Mouse (Mus musculus) heart, adult 8-10 months (tissue): Measurements from ENCODE around the gene Dab1. TPM values are rescaled to one million over a fixed set of nuclear protein-coding genes. Genes with fewer than 3 reads are reported as not detected.

Source experiments
- DNase-seq: peaks from one replicate; pipeline ENCODE4 v3.0.0; 2022; ENCODE audit warnings: low spot score
- total RNA-seq, 4 experiments: library from RNA; stranded (reverse); gene quantifications; 2 replicates each; pipeline ENCODE4 v1.2.4; 2022

Gene Dab1
- total RNA-seq, 4 experiments from 2014 or later, result 0.05 to 0.09 TPM; not detected in 2

DNA sequence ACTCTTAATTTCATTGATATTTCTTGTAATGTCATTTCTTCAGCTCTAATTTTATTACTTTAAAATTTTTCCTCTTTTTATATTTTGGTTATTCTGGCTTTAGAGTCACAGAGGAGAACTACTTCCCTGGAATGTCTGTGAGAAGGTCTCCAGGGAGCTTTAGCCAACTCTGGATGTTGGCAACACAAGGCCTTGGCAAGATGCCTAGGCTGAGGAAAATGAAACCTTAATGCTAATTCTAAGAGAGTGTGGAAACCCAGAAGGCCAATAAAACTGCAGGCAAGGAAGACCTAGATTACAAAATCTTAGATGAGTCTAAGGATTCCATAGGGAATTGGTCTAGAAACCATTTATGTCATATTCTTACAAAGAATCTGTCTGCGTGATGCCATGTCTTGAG, 458.6 kb downstream of the Dab1 start:
- DNase-seq, result peak; percentile 16

DNA sequence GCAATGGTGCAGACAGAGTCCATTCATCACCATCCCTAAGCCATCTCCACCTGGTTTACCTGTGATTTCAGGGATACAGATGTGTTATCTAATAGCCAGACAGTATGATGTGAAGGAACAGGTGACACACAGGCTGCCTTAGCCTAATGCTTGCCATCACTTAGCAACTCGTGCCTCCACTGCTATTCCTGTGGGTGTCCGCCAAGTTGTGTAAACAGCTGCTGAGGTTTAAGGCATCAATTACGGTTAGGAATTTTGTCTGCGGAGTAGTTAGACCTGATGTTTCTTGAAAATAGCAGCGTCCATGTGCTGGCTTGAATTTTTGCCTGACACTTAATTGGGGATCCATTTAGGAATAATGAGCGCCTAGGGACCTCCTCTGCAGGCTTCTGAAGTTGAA, 487.1 kb downstream of the Dab1 start:
- no peak for DNase-seq

DNA sequence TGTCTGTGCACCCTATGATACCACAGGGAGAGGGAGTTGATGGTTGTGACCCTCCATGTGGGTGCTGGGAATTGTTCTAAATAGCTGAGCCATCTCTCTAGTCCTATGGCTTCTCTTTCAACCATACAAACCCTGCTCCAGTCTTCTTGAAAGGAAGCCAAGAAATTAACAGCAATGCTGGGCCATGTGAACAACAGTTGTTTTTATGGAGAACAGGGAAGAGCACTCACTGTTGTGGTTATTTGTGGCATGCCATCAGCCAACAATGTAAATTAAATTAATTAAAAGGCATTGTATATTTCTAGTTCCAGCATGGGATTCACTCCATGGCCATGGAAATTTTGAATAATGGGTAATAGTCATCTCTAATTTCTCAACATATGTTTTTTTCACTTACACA, 492.5 kb downstream of the Dab1 start:
- DNase-seq, result no peak

DNA sequence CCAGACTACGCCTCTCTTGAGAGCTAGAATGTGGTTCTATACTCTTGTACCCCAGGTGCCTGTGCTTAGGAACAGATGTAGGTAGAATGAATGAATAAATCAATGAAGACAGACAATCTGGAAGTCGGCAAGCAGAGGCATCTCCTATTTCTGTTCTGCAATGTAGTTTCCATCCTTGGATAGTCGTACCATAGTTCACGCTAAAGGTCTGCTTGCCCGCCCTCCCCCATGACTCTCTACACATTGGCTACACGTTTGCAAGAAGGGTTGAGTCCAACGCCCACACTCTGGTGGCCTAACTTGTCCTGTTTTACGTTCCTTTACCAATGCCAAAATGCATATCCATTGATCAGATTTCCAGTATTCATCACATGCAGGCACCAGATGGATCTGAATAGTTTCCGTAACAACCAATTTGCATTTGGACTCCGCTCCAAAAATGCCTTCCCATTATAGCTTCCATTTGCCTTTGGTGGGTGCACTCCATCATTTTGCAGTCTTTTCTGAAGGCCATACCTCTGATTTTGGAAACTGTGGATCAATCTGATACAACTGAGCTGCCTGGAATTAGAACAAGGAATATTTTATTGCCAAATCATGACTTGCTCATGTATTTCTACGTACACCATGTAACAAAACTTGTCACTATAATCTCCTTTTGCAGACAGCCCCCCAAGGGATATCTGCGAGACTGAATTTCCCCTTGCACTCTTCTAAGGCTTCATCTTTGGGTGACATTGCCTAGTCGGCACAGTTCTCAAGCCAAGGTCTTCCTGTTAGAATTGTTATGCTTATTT, 494.2 kb downstream of the Dab1 start:
- DNase-seq, result no peak

DNA sequence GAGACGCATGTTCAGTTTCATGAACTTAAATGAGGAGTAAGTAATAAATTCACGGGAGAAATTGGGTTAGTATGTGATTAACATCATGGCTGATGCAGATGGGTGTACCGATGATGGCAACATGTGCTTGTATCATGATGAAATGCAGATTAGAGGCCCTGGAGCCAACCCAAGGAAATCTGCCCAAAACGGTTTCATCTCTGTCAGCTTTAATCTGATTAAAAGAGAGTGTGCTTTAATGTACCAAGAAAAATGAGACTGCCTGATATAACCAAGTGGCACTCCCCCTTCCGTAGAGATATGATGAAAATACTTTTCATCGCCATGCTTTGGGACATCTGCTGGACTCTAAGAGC, 494.8 kb downstream of the Dab1 start:
- no peak for DNase-seq

DNA sequence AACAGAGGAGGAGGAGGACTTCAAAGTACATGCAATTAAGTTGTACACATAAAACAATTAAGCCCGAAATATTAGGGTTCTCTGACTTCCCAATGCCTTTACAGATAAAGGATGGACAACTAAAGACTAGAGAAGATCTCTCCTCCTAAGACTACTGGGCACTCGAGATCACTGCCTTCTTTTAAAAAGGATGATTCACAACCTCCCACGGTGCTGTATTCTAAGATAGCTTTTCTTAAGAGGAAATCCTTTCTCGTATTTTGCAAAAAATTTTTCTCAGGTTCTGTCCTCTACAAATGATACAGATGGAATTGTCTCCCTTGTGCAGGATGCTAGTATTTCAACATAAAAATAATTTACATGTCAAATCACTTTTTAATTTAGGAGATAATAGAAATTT, 500.9 kb downstream of the Dab1 start:
- DNase-seq, result no peak

DNA sequence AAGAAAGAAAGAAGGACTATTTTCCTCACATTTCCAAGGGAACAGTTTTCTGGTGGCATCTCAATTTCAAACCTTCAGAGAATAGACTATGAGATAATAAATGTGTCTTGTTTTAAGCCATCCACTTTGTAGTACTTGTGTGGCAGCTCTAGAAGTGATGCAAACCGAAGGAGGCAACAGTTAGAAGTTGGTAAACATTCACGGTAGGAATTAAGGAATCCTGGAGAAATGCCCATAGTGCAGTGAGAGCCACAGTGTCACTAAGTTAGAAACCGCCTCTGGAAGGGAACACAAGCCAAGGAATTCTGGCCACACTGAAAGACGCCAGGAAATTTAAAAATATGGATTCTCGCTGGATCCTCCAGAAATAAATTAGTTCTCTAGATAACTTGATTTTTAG, 502.8 kb downstream of the Dab1 start:
- DNase-seq, result no peak

DNA sequence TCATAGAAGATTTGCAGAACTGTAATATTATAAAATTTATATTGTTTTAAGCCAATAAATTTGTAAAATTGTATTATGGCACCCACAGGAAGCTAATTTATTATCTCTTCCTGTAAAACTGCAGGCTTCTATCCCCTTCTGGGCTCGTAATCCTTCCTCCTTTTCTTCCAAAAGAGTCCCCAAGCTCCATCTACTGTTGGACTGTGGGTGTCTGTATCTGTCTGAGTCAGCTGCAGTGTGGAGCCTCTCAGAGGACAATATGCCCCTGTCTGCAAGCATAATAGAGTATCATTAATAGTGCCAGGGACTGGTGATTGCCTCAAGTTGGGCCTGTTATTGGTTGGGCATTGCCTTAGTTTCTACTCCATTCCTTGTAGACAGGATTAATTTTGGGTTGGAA, 503.2 kb downstream of the Dab1 start:
- DNase-seq, result no peak

DNA sequence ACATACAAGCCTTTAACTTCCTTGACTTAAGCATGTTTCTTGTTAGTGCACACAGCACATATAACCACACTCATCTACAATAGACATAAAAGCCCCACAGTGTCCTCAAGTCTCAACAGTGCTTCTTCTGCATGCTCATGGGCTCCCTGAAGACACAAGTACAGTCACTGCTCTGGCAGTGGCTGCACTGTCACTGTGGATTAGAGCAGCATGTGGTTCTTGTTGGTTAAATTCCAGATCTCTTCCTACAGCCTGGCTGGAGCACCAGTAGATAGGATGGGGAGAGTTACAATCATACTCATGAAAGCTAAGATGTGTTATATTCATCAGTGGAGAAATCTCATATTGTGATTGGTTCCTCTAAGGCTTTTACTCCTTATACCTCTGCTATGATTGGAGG, 534.5 kb downstream of the Dab1 start:
- DNase-seq, result no peak

DNA sequence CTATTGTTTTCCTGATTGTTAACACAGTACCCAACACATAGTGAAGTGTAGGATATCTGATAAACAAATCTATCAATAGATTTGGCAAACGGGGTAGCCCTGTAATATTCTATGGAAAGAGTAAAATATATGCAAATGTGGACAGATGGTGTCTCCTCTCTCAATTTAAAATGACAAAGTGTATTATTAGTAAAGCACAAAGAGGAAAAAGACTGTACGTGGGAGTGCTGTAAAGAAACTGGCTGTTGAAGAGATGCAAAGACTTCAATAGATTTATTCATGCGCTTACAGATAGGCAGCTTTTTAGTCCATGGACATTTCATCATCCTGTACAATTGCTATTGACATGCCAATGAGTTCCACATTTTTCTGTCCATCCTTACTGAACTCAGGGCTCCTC, 558.9 kb downstream of the Dab1 start:
- DNase-seq, result no peak

DNA sequence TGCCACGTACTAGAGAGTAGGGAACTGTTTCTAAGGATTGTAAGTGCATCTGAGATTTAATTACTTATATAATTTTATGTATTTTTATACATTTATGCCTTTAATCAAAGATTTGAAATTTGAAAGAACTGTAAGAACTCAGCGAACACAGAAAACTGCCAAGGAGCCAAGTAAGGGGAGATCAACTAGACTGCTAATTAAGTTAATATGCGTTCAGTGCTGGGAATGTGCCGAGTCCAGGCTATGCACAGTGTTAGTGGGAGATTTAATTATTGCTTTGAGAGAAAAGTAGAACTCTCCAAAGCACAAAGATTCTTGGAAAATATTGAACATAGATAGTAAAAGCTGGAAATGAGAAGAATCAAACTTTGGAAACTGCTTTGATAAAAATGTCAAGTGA, 567.2 kb downstream of the Dab1 start:
- DNase-seq, result no peak

DNA sequence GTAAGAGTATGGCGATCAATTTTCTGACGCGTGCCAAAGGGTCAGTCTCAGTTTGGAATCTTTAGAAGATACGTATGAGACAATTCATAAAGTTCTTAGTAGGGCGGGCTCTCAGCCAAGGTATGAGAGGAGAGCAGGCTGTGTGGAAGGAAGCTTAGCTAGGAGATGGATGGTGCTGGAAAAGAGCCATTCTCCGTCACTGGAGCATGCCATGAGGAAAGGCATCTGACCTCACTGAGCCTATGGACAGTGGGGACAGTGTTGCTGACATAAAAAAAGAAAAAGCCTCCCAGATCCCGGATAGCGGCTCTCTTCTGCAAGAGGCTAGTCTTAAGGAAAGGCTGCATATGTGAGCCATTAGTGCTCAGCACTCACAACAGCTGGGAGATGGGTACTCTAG, 579.5 kb downstream of the Dab1 start:
- no peak for DNase-seq

DNA sequence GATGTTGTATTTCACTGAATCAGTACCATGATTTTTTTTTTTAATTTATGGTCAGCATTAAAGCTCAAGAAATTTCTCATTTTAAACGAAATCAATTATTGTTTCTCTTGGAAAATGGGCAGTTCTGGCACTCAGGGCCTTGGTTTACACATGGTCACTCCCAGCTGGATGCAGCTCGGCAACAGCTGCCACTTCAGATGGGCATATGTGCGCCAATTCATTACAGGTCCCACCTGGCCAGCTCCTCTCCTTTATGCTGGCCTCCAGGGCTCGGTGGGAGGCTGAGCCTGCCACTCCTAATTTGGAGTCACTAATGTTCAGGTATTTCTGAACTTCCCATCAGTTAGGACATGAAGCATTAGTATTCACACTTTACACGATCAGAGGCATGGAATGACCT, 582.5 kb downstream of the Dab1 start:
- DNase-seq, result no peak

DNA sequence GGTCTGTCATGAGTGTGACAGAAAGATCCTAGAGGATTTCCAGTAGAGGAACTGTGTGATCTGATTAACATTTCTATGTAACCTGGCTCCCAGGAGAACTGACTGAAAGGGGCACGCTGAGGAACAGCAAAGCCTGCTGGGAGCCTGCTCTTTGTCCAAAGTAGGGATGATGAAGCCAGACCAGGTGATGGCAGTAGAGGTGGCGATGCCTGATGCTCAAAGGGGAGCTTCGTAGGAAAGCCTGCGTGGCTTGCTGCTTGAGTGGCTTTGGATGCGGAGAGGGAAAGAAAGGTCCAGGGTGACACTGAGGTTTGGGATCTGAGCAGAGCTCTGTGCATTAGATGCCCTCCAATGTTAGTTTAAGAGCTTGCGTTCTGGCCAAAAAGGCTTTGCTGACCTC, 584.9 kb downstream of the Dab1 start:
- DNase-seq, result peak; percentile 20

DNA sequence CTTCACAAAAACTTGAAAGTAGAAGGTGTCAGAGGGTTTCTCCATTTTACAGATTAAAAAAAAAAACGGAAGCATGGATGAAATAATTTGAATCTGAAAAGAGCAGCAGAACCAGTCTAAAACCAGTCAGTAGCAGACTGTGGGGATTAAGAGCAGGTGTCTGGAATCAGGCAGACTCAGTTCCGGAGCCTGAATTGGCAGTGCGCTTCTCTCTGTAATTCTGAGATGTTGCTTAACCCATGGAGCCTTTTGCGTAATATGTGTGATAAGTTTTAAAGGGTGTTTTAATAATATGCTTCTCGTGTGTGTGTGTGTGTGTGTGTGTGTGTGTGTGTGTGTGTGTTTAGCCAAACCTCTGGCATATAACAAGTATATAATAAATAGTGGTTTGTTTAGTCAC, 587.5 kb downstream of the Dab1 start:
- DNase-seq, result no peak

DNA sequence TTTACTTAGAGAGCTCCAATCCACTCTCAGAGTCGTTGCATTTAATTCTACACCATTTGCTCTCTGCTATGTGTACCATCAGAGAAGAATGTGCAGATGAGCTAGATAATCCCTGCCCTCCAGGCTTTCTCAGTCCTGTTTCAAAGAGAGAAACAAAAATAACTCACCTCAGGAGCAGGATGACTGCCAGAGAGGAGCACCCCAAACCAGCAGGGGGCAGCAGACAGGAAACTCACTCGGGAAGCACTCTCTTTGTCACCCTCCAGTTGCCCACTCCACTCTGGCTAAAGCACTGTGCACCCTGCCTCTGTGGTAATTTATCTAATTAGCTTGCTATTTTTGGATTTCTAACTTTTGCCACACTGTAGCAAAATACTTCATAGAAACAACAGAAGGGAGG, 589.9 kb downstream of the Dab1 start:
- no peak for DNase-seq

DNA sequence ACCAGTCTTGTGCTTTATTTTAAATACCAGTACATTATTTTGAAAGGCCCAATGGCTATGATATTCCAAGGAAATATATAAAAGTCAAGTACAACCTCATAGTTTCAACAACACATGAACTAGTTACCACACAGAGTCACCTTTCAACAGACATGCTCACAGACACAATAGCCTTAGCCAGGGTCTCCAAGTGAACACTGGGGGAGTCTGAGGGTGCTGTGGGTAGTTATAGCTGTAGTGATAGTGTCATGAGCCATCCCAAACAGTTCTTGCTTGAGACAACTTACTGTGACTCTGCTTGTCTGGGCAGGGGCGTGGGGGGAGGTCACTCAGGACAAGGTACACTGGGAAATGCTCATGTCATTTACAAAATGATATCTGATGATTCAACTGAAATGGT, 591.6 kb downstream of the Dab1 start:
- DNase-seq, result no peak

DNA sequence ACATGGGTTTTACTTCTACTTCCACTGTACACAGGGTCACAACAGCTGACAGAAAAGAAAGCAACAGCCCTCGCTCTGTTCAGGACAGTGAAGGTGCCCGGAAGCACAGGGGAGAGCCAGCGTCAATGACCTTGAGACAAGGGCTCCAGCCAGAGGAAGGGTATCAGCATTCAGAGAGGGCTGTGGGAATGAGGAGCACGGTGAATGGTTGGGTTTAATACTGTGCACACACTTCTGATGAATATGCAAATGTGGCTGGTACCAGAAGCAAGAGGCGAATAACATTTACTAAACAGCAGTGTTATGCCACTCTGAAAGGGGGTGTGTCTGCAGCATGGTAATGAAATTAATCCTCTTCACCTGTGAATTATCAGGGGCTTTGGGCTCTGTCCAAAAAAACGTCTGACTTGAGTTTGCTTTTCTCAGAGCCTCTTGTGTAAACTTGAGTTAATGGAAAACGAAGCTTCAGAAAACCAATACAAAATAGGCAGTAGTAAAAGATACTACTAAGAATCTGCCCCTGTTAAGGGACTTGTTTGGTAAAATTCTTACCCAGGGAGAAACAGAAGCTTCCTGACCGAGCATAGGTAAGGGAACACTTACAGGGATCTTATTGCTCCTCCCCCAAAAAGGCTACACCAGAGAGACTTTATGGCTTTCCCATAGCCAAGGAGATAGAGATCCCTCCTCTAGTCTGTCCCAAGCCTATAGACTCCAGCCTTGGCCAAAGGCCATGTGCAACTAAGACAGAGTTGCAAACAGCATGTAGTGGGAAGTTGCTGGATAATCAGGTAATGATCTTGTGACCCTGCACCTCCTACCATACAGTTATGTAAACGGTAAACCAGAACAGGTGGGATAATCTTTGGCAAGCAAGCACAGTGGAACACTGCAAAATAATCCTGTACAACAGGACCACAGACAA, 592.6 kb downstream of the Dab1 start:
- no peak for DNase-seq

DNA sequence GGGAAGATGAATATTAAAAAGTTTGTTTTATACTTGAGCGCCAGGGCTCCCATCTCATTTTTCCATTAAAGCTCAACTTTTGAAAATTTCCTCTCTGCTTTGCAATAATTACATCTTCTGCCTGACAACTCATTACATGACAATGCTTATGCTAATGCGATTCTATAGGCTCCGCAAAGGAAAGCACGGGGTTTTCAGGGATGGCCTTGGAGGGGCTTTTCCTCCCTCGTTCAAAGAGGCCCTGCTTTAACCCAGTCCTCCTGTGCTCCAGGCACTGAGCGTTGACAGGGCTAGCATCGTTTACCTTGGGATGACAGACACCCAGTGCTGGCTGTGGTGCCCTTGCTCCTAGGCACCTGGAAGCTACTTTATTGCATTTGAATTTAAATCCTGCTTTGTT, 595.6 kb downstream of the Dab1 start:
- no peak for DNase-seq

DNA sequence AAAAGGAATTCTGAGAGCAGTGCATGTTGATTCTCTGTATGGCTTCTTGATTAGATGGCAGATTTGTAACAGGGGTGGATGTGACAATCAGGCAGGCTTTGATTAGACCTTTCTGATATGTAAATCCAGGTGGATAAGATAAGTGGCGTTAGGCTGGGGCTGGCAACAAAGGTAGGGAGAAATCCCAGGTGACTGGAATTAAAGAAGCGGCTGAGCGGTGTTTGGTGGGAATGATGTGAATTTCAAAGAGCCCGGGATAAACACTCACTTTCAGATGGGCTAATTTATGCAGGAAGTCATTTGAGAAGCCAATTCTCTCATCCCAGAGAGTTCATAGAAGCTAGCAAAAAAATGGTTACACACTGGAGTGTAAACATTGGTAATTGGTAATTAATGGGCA, 598.2 kb downstream of the Dab1 start:
- DNase-seq, result no peak

DNA sequence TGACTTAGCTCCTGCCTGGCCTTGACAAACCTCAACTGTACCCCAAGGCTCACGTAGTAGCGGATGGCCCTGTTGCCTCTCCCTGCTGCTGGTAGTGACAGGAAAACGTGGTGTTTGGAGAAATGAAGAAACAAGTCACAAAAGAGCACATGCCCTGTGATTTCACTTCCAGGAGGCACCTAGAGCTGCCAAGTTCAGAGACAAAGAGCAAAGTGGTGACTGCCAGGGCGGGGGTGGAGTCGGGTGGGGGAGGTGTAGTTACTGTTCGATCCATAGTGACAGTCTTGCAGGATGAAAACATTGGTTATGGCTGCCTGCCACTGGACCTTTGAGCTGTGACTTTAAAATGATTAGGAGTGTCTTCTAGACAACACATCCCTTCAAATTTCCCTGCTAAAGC, 599.6 kb downstream of the Dab1 start:
- DNase-seq, result no peak

DNA sequence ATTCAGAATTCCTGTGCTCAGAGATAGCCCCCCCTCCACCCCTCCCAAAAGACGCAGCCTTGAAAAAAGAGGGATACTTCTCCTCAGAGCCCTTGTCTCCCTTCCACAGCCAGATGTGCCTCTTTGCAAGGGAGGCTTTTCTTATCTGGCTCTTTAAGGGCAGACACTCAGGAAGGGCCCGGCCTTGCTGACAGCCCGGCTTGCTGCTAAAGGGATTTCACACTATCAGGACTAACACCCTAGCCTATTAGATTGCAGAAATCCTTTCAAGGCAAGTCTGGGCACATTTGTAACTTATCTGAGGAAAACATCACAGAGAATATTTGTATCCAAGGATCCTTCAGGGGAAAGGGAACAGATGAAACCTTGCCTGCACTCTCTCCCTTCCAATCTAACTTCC, 600.9 kb downstream of the Dab1 start:
- DNase-seq, result no peak

DNA sequence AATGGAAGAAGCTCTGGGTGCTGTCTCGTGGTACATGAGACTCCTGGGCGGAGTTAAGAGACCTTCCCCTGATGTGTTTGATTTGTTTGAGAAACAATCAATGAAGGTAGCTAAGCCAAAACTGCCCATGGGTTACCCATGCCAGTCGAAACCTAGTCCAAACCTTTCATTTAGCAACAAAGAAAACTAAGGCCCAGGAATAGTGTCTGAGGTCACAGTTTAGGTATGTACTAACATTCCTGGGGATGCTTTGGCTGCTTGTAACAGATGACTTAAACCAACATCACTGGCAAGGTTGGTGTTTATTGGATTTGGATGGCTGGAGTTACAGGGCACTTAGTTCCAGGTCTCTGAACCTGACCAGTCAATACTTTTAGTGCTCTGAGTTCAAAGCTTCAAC, 610.1 kb downstream of the Dab1 start:
- no peak for DNase-seq
